Mouse (Mus musculus) MEL (cell line): ENCODE measurements at regions not wholly inside any gene's neighbourhood (a gene's known extent, or its start where the extent isn't known, plus 50 kb on each side); places are given as distances from the start of the nearest gene placed in this dataset.

Source experiments
- DNase-seq: peaks from one replicate; pipeline ENCODE4 v3.0.0; 2011; ENCODE audit warnings: low read depth, low spot score
- H3K27ac ChIP-seq: 2 replicates; pipeline ENCODE4 v1.5.1; 2012; ENCODE audit warnings: low read depth, mild to moderate bottlenecking, control low read depth, low read length, moderate library complexity; ENCODE audit not compliant: control insufficient read depth
- H3K27me3 ChIP-seq, 2 experiments: fragments of 150-350 bp in 1 of 2; sonication (generic) in 1 of 2; 2 replicates each; pipeline ENCODE4 v1.6.1; 2012; ENCODE audit warnings: low read length in 2 of 2, mild to moderate bottlenecking in 2 of 2, improper control_type of control experiment in 1 of 2, moderate library complexity in 1 of 2; ENCODE audit not compliant: insufficient read depth in 2 of 2, control insufficient read depth in 1 of 2
- H3K36me3 ChIP-seq, 2 experiments: 2 replicates each; pipeline ENCODE4 v1.6.1; 2012 to 2014; ENCODE audit warnings: low read length in 2 of 2, improper control_type of control experiment in 1 of 2, inconsistent platforms in 1 of 2, mild to moderate bottlenecking in 1 of 2; ENCODE audit not compliant: insufficient read depth in 2 of 2, control insufficient read depth in 1 of 2
- H3K4me1 ChIP-seq, 2 experiments: fragments of 150-350 bp in 1 of 2; sonication (generic) in 1 of 2; 2 replicates each; pipeline ENCODE4 v1.6.1; 2012; ENCODE audit warnings: low read length in 2 of 2, improper control_type of control experiment in 1 of 2, mild to moderate bottlenecking in 1 of 2; ENCODE audit not compliant: insufficient read depth in 2 of 2, control insufficient read depth in 1 of 2
- H3K4me3 ChIP-seq, 2 experiments: fragments of 150-350 bp in 1 of 2; sonication (generic) in 1 of 2; 2 replicates each; pipeline ENCODE4 v1.5.1; 2012; ENCODE audit warnings: low read depth in 2 of 2, low read length in 2 of 2, mild to moderate bottlenecking in 2 of 2, moderate library complexity in 2 of 2, control low read depth in 1 of 2, improper control_type of control experiment in 1 of 2; ENCODE audit not compliant: control insufficient read depth in 1 of 2, insufficient read depth in 1 of 2
- H3K79me2 ChIP-seq: 2 replicates; pipeline ENCODE4 v1.6.1; 2012; ENCODE audit warnings: mild to moderate bottlenecking, low read length, moderate library complexity; ENCODE audit not compliant: control insufficient read depth, poor library complexity, insufficient read depth
- H3K9ac ChIP-seq: 2 replicates; pipeline ENCODE4 v1.6.1; 2012; ENCODE audit warnings: low read depth, mild to moderate bottlenecking, control low read depth, low read length, moderate library complexity; ENCODE audit not compliant: control insufficient read depth, poor library complexity, severe bottlenecking
- H3K9me3 ChIP-seq: fragments of 150-350 bp; sonication (generic); replicated peaks from 2 replicates; pipeline ENCODE4 v1.6.1; 2012; ENCODE audit warnings: mild to moderate bottlenecking, low read length, improper control_type of control experiment, moderate library complexity; ENCODE audit not compliant: insufficient read depth
- CHD1 ChIP-seq: IDR thresholded peaks from 2 replicates; pipeline ENCODE4 v1.6.1; 2012; ENCODE audit warnings: low read depth, mild to moderate bottlenecking, inconsistent platforms, low read length, improper control_type of control experiment
- CHD2 ChIP-seq: IDR thresholded peaks from 2 replicates; pipeline ENCODE4 v1.6.1; 2011; ENCODE audit warnings: low read length, improper control_type of control experiment
- CTCF ChIP-seq, 3 experiments: IDR thresholded peaks in 2 of 3; conservative IDR thresholded peaks in 1 of 3; 2 replicates each; pipeline ENCODE4 v1.5.1; 2011 to 2012; ENCODE audit warnings: low read length in 3 of 3, low read depth in 2 of 3, mild to moderate bottlenecking in 2 of 3, improper control_type of control experiment in 1 of 3, inconsistent platforms in 1 of 3, mixed read lengths in 1 of 3, moderate library complexity in 1 of 3; ENCODE audit not compliant: control insufficient read depth in 1 of 3, insufficient read depth in 1 of 3, poor library complexity in 1 of 3, severe bottlenecking in 1 of 3
- E2F4 ChIP-seq: IDR thresholded peaks from 2 replicates; pipeline ENCODE4 v1.6.1; 2011; ENCODE audit warnings: low read depth, low read length, improper control_type of control experiment, borderline replicate concordance
- ELF1 ChIP-seq: IDR thresholded peaks from 2 replicates; pipeline ENCODE4 v1.6.1; 2014; ENCODE audit warnings: low read depth, mild to moderate bottlenecking, inconsistent platforms, low read length, improper control_type of control experiment, moderate library complexity
- ETS1 ChIP-seq: IDR thresholded peaks from 2 replicates; pipeline ENCODE4 v1.6.1; 2012; ENCODE audit warnings: low read depth, mild to moderate bottlenecking, inconsistent platforms, low read length, improper control_type of control experiment, moderate library complexity
- HCFC1 ChIP-seq: IDR thresholded peaks from 2 replicates; pipeline ENCODE4 v1.6.1; 2012; ENCODE audit warnings: low read depth, mild to moderate bottlenecking, inconsistent platforms, low read length, improper control_type of control experiment, moderate library complexity
- JUND ChIP-seq: IDR thresholded peaks from 2 replicates; pipeline ENCODE4 v1.6.1; 2011; ENCODE audit warnings: low read depth, mild to moderate bottlenecking, improper control_type of control experiment, low read length
- MAZ ChIP-seq: IDR thresholded peaks from 2 replicates; pipeline ENCODE4 v1.6.1; 2012; ENCODE audit warnings: low read depth, mild to moderate bottlenecking, inconsistent platforms, low read length, improper control_type of control experiment
- MYB ChIP-seq: IDR thresholded peaks from 2 replicates; pipeline ENCODE4 v1.6.1; 2011; ENCODE audit warnings: mild to moderate bottlenecking, low read depth, low read length, improper control_type of control experiment
- MYC ChIP-seq: IDR thresholded peaks from 2 replicates; pipeline ENCODE4 v1.6.1; 2011; ENCODE audit warnings: low read depth, mild to moderate bottlenecking, low read length, improper control_type of control experiment, moderate library complexity
- NELFE ChIP-seq: IDR thresholded peaks from 2 replicates; pipeline ENCODE4 v1.6.1; 2011; ENCODE audit warnings: low read depth, low read length, improper control_type of control experiment
- POLR2A ChIP-seq, 2 experiments: IDR thresholded peaks; 2 replicates each; pipeline ENCODE4 v1.6.1; 2011 to 2012; ENCODE audit warnings: low read length in 2 of 2, mild to moderate bottlenecking in 2 of 2, control low read depth in 1 of 2, improper control_type of control experiment in 1 of 2, low read depth in 1 of 2, moderate library complexity in 1 of 2; ENCODE audit not compliant: control insufficient read depth in 1 of 2, insufficient read depth in 1 of 2, poor library complexity in 1 of 2
- POLR2AphosphoS2 ChIP-seq: IDR thresholded peaks from 2 replicates; pipeline ENCODE4 v1.6.1; 2011; ENCODE audit warnings: low read length, improper control_type of control experiment
- RAD21 ChIP-seq: IDR thresholded peaks from 2 replicates; pipeline ENCODE4 v1.6.1; 2011; ENCODE audit warnings: mild to moderate bottlenecking, low read depth, low read length, improper control_type of control experiment
- SIN3A ChIP-seq: IDR thresholded peaks from 2 replicates; pipeline ENCODE4 v1.6.1; 2012; ENCODE audit warnings: low read length, improper control_type of control experiment, inconsistent platforms
- SMC3 ChIP-seq: IDR thresholded peaks from 2 replicates; pipeline ENCODE4 v1.6.1; 2011; ENCODE audit warnings: low read depth, low read length, improper control_type of control experiment
- TAL1 ChIP-seq: IDR thresholded peaks from 2 replicates; pipeline ENCODE4 v1.6.1; 2012; ENCODE audit warnings: mild to moderate bottlenecking, inconsistent platforms, low read length, moderate library complexity, mixed read lengths
- UBTF ChIP-seq: IDR thresholded peaks from 2 replicates; pipeline ENCODE4 v1.6.1; 2012; ENCODE audit warnings: low read depth, mild to moderate bottlenecking, inconsistent platforms, low read length, improper control_type of control experiment, moderate library complexity, borderline replicate concordance; ENCODE audit not compliant: insufficient read depth
- USF1 ChIP-seq: IDR thresholded peaks from 2 replicates; pipeline ENCODE4 v1.6.1; 2014; ENCODE audit warnings: low read depth, mild to moderate bottlenecking, inconsistent platforms, low read length, improper control_type of control experiment, moderate library complexity
- USF2 ChIP-seq, 2 experiments: IDR thresholded peaks; 2 replicates each; pipeline ENCODE4 v1.6.1; 2011 to 2012; ENCODE audit warnings: improper control_type of control experiment in 2 of 2, low read length in 2 of 2, borderline replicate concordance in 1 of 2, inconsistent platforms in 1 of 2, low read depth in 1 of 2, mild to moderate bottlenecking in 1 of 2; ENCODE audit not compliant: insufficient read depth in 1 of 2
- ZKSCAN1 ChIP-seq: IDR thresholded peaks from 2 replicates; pipeline ENCODE4 v1.6.1; 2012; ENCODE audit warnings: low read depth, mild to moderate bottlenecking, inconsistent platforms, low read length, improper control_type of control experiment, moderate library complexity
- ZMIZ1 ChIP-seq: IDR thresholded peaks from 2 replicates; pipeline ENCODE4 v1.6.1; 2012; ENCODE audit warnings: low read depth, mild to moderate bottlenecking, inconsistent platforms, low read length, improper control_type of control experiment, moderate library complexity
- ZNF384 ChIP-seq: IDR thresholded peaks from 2 replicates; pipeline ENCODE4 v1.6.1; 2012; ENCODE audit warnings: low read depth, mild to moderate bottlenecking, inconsistent platforms, low read length, improper control_type of control experiment

DNA sequence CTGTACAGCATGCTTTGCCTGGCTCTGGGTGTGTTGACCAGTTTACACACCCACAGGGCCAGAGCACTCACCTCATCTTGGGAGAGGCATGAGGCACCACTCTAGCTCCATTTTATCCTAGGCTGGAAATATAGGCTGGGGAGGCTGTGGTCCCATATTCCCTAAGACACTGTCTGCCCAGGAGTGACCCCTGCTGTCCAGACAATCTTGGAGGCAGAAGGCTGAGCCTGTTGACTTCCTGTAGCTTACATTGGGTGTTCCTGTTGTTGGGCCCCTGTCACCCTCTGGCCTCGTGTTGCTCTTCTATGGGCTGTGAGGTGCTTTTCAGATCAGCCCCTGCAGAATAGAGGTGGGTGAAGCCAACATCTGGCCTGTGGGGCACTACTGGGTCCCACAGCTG, 112.3 kb downstream of the Pja1 start:
- Histone ChIP-seq H3K27me3 (no peaks in the 10 kb centered on the region), H3K4me1 (peaks cover 0 to 4% of the 10 kb centered on the region in 2 experiments; a peak in 1 of 4 replicates), H3K36me3 (no peaks in the 10 kb centered on the region), H3K27ac (no peak overlapping the region), H3K9ac (no peak overlapping the region), H3K79me2 (no peaks in the 10 kb centered on the region), H3K4me3 (no peak overlapping the region), H3K9me3 (no peaks in the 10 kb centered on the region)
- no peak for TF ChIP-seq ZKSCAN1
- TF ChIP-seq ELF1: no peak
- no peak for TF ChIP-seq ZMIZ1
- TF ChIP-seq ETS1: no peak
- no peak for TF ChIP-seq POLR2A (IDR thresholded peaks at IDR 0.05; ENCODE audit: control insufficient read depth in 1 of 2, insufficient read depth in 1 of 2, low read depth in 1 of 2, low read length in 2 of 2, poor library complexity in 1 of 2)
- TF ChIP-seq POLR2AphosphoS2: no peak
- TF ChIP-seq MYC: no peak
- TF ChIP-seq USF2 (IDR thresholded peaks at IDR 0.05; ENCODE audit: borderline replicate concordance in 1 of 2, insufficient read depth in 1 of 2, low read depth in 1 of 2, low read length in 2 of 2): no peak
- TF ChIP-seq MYB: no peak
- no peak for TF ChIP-seq JUND
- no peak for TF ChIP-seq CHD1
- no peak for TF ChIP-seq SMC3
- no peak for TF ChIP-seq E2F4
- no peak for TF ChIP-seq RAD21
- no peak for TF ChIP-seq SIN3A
- TF ChIP-seq HCFC1: no peak
- TF ChIP-seq CTCF (IDR thresholded peaks at IDR 0.05 in 2 of 3, conservative IDR thresholded peaks at IDR 0.05 in 1 of 3; ENCODE audit: control insufficient read depth in 1 of 3, insufficient read depth in 1 of 3, low read depth in 2 of 3, low read length in 3 of 3, poor library complexity in 1 of 3, severe bottlenecking in 1 of 3): no peak
- TF ChIP-seq USF1: no peak
- no peak for TF ChIP-seq ZNF384
- TF ChIP-seq MAZ: no peak
- no peak for DNase-seq

DNA sequence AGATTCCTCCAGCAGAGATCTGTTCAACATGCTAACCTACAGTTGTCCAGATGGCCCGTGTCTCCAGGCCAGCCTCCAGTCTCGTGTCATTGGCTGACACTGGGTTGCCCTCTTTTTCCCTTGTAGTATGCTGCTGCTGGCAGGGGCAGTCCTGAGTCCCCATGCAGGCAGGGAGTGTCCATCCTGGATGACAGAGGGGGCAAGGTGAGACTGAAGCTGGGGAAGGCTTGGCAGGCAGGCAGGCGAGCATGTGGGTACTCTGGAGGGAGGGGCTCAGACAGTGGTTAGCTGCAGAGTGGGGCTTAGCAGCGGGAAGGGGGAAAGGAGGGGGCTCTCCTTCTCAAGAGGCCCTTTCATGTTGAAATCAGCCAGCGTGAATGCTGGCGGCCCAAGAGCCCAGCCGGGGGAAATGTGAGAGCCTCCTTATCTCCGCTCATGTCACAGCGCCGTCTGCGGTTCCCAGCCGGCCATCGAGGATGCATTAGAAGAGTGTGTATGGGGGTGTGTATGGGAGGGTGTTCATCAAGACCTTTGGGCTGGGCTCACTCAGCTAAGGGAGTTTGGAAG, 112.9 kb downstream of the Pja1 start:
- TF ChIP-seq ETS1: no peak
- TF ChIP-seq ZNF384: no peak
- no peak for TF ChIP-seq MYC
- no peak for TF ChIP-seq NELFE
- TF ChIP-seq UBTF: no peak
- TF ChIP-seq TAL1: no peak
- TF ChIP-seq CHD2: no peak
- no peak for TF ChIP-seq E2F4
- no peak for TF ChIP-seq RAD21
- no peak for TF ChIP-seq SIN3A
- no peak for TF ChIP-seq POLR2AphosphoS2
- TF ChIP-seq MYB: no peak
- TF ChIP-seq, all 39 proteins: peak for 0
- Histone ChIP-seq H3K9ac (no peak overlapping the region), H3K36me3 (no peaks in the 10 kb centered on the region), H3K4me3 (no peak overlapping the region), H3K27ac (no peak overlapping the region), H3K4me1 (peaks cover 0 to 4% of the 10 kb centered on the region in 2 experiments; a peak in 1 of 4 replicates), H3K27me3 (no peaks in the 10 kb centered on the region), H3K9me3 (no peaks in the 10 kb centered on the region), H3K79me2 (no peaks in the 10 kb centered on the region)
- no peak for DNase-seq
